In the genomic region with DNA sequence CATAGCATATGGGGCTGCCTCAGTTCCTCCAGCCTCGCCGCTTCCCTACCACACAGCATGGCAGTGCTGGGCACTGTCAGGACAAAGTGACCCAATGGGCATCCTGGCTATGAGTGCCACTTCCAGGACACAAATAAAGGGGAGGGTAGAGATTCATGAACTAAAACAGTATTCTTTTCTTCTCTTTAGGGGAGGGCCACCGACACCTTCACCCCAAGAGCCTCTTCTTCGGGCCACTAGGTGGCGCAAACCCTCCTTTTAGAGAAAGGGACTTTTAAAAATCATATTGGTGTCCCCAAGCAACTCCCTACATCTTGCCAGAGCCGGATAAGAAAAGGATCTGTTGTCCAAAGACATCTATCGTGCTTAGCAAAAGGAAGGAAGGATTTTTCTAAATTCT, we compare ENCODE assay signal across 8 mouse cellular contexts.
A peak's percentile ranks its signal among the peaks of the same experiment; 100 is the strongest.
DNase-seq lines count a peak whose midpoint lies in the region; ATAC-seq and TF ChIP-seq lines count a peak whose summit lies in the region.

No protein-coding gene starts in this region.

- no peak for TF ChIP-seq EP300 in liver, postnatal 0 days (IDR thresholded peaks at IDR 0.05; ENCODE audit: low read depth)

- H3K27me3 ChIP-seq in forebrain, embryonic 10.5 days (ENCODE audit: poor library complexity, severe bottlenecking), result no peaks in the 10 kb centered on the region
- H3K27me3 ChIP-seq in forebrain, embryonic 11.5 days (ENCODE audit: control insufficient read depth, insufficient read depth, low read length), result no peaks in the 10 kb centered on the region
- no peaks in the 10 kb centered on the region for H3K27me3 ChIP-seq in testis, adult 2 months (ENCODE audit: control insufficient read depth, insufficient read depth, low read length)
- H3K27me3 ChIP-seq in liver, postnatal 0 days (ENCODE audit: insufficient read depth, low read length), result no peaks in the 10 kb centered on the region

- 46% methylated on average over 7 of the region's 7 CpGs for WGBS in forebrain, embryonic 10.5 days
- 46% methylated on average over 7 of the region's 7 CpGs for WGBS in forebrain, embryonic 11.5 days
- 37% methylated on average over 7 of the region's 7 CpGs for WGBS in liver, postnatal 0 days (ENCODE audit: insufficient replicate concordance)

- peak; percentile 23; the same call in 1 of the 2 replicates for TF ChIP-seq CTCF in testis, adult 2 months (IDR thresholded peaks at IDR 0.05; ENCODE audit: control insufficient read depth, insufficient read depth, insufficient replicate concordance, low read depth, low read length)
- peak; percentile 78 for TF ChIP-seq CTCF in liver, postnatal 0 days (IDR thresholded peaks at IDR 0.05; ENCODE audit: low read depth)

- H3K4me2 ChIP-seq in forebrain, embryonic 11.5 days (ENCODE audit: low read depth, low read length, severe bottlenecking), result no peak overlapping the region
- no peak overlapping the region for H3K4me2 ChIP-seq in liver, postnatal 0 days (ENCODE audit: low read depth, low read length)

- no peak overlapping the region for H3K9ac ChIP-seq in forebrain, embryonic 11.5 days (ENCODE audit: low read length)
- no peak overlapping the region for H3K9ac ChIP-seq in liver, postnatal 0 days (replicated peaks)

- H3K4me3 ChIP-seq in forebrain, embryonic 10.5 days, result no peak overlapping the region
- no peak overlapping the region for H3K4me3 ChIP-seq in forebrain, embryonic 11.5 days (ENCODE audit: low read depth, low read length)
- H3K4me3 ChIP-seq in testis, adult 2 months (ENCODE audit: control insufficient read depth, low read depth, low read length), result no peak overlapping the region
- H3K4me3 ChIP-seq in liver, postnatal 0 days (ENCODE audit: low read depth, low read length), result no peak overlapping the region

- no peaks in the 10 kb centered on the region for H3K36me3 ChIP-seq in forebrain, embryonic 10.5 days (replicated peaks)
- no peaks in the 10 kb centered on the region for H3K36me3 ChIP-seq in forebrain, embryonic 11.5 days (ENCODE audit: control insufficient read depth, insufficient read depth, low read length)
- no peaks in the 10 kb centered on the region for H3K36me3 ChIP-seq in testis, adult 2 months (ENCODE audit: control insufficient read depth, insufficient read depth, low read length)
- H3K36me3 ChIP-seq in liver, postnatal 0 days (replicated peaks; ENCODE audit: insufficient read depth, low read length), result no peaks in the 10 kb centered on the region

- peak; percentile 42 for DNase-seq in forebrain, embryonic 10.5 days (ENCODE audit: extremely low spot score, low spot score)
- no peak for DNase-seq in forebrain, embryonic 11.5 days (ENCODE audit: low spot score)
- no peak for DNase-seq in testis, postnatal 14 days (ENCODE audit: low spot score)
- DNase-seq in cerebellum, postnatal 10 days, result peak; percentile 70 to 73
- peak; percentile 66 for DNase-seq in heart, postnatal 4 days
- peak; percentile 37 for DNase-seq in liver, postnatal 0 days
- peak; percentile 42 for DNase-seq in skeletal muscle tissue, adult 2 months (ENCODE audit: low read depth, low spot score)

- TF ChIP-seq POLR2A in testis, adult 2 months (IDR thresholded peaks at IDR 0.05; ENCODE audit: control insufficient read depth, low read depth, low read length), result no peak

- H3K4me1 ChIP-seq in forebrain, embryonic 10.5 days, result peaks cover 7% of the 10 kb centered on the region
- no peaks in the 10 kb centered on the region for H3K4me1 ChIP-seq in forebrain, embryonic 11.5 days (replicated peaks; ENCODE audit: control insufficient read depth, insufficient read depth, low read length)
- 0 out of 2 replicates have a peak, but pooled peaks cover 2% of the 10 kb centered on the region for H3K4me1 ChIP-seq in testis, adult 2 months (ENCODE audit: control insufficient read depth, insufficient read depth, low read length)
- no peaks in the 10 kb centered on the region for H3K4me1 ChIP-seq in liver, postnatal 0 days (ENCODE audit: insufficient read depth)

- no peak overlapping the region for H3K27ac ChIP-seq in forebrain, embryonic 10.5 days
- H3K27ac ChIP-seq in forebrain, embryonic 11.5 days (ENCODE audit: low read depth, low read length), result no peak overlapping the region
- H3K27ac ChIP-seq in testis, adult 2 months (ENCODE audit: control insufficient read depth, insufficient read depth, low read depth, low read length), result no peak overlapping the region
- no peak overlapping the region for H3K27ac ChIP-seq in liver, postnatal 0 days (ENCODE audit: low read depth)

- no peak for ATAC-seq in forebrain, embryonic 11.5 days (replicated peaks; ENCODE audit: low FRiP score)
- ATAC-seq in liver, postnatal 0 days, result no peak

- H3K9me3 ChIP-seq in forebrain, embryonic 10.5 days, result no peaks in the 10 kb centered on the region
- no peaks in the 10 kb centered on the region for H3K9me3 ChIP-seq in forebrain, embryonic 11.5 days (ENCODE audit: control insufficient read depth, low read length)
- H3K9me3 ChIP-seq in liver, postnatal 0 days (ENCODE audit: low read length), result no peaks in the 10 kb centered on the region

Comparison
In these comparisons a context has a peak if more than half of its experiments do, and no peak if none do; other contexts are left out.
1. DNase-seq: peak in forebrain, embryonic 10.5 days (single experiment), cerebellum, postnatal 10 days (2 of 2), heart, postnatal 4 days (single experiment), liver, postnatal 0 days (single experiment) and skeletal muscle tissue, adult 2 months (single experiment); none in forebrain, embryonic 11.5 days (single experiment) and testis, postnatal 14 days (single experiment).